Mouse (Mus musculus): ENCODE results near the gene Mrgprb8. TPM values are rescaled to one million over a fixed set of nuclear protein-coding genes. Genes with fewer than 3 reads are reported as not detected.

Gene Mrgprb8
- polyA plus RNA-seq (2012; rRNA removed): not detected in 2 replicates

GRCm38 (mm10) chr7:48388226-48388625 lies at the start of gene Mrgprb8:
Mrgprb8 (plus strand) TSS chr7:48388526.

Other genes starting within 250 kb of the Mrgprb8 start
- gene Mrgprb5, start 219.5 kb upstream of the Mrgprb8 start, polyA plus RNA-seq (2012; rRNA removed): not detected in 2 replicates
- not detected in 2 replicates for gene Mrgprb4, start 189.2 kb upstream of the Mrgprb8 start, polyA plus RNA-seq (2012; rRNA removed)
- not detected in 2 replicates for gene Mrgprb1, start 67.8 kb downstream of the Mrgprb8 start, polyA plus RNA-seq (2012; rRNA removed)
- under 0.01 TPM in 1 of 2 replicates, not detected in the other for gene Mrgprx2, start 110.8 kb downstream of the Mrgprb8 start, polyA plus RNA-seq (2012; rRNA removed)
- gene Mrgprb2, start 169.6 kb downstream of the Mrgprb8 start, polyA plus RNA-seq (2012; rRNA removed): 0.02 TPM in 1 of 2 replicates, not detected in the other